Mouse (Mus musculus) adipocyte (in vitro differentiated cells): ENCODE measurements around the gene Gm10203.
"Not testable (repeated sequence)": the region's sequence is repeated elsewhere in the genome, so short reads cannot be mapped to it uniquely, and the experiment has no call there.

Experiments
- DNase-seq: peaks from one replicate; pipeline ENCODE4 v3.0.0-alpha.2; 2016; ENCODE audit warnings: low spot score

Gene Gm10203

DNA sequence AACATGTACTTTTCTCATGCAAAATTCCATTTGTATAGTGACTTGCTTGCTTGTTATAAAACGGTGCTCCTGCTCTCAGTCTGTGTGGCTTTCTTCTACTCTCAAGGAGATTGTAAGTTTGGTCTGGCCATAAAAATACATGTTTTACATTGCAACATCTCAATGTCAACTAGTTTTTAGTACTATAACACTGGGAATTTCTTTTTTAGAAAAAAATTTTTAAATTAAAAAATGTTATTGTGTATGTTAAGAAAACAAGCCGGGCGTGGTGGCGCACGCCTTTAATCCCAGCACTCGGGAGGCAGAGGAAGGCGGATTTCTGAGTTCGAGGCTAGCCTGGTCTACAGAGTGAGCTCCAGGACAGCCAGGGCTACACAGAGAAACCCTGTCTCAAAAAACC, at the start of gene Gm10203:
TSS of gene Gm10203 (plus strand) at position 301 of the 400 bp plus-strand sequence.
- not testable (repeated sequence) for DNase-seq

DNA sequence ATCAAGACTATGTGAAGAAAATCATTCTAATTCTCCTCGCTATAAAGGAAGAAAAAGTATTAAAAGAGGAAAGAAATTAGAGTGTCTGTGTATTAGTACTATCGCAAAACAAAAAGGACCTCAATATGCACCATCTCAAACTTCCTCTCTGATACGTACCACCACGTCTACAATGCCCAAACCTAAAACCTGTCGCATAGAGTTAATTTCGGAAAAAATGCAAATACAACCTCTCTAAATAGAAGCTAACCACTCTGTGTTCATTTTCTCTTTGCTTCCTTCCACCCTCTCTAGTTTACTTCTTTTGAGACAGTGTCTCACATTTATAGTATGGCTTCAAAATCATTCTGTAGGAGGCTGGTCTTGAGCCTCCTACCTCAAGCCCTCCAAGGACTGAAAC, 37.6 kb upstream of the Gm10203 start:
- no peak for DNase-seq

DNA sequence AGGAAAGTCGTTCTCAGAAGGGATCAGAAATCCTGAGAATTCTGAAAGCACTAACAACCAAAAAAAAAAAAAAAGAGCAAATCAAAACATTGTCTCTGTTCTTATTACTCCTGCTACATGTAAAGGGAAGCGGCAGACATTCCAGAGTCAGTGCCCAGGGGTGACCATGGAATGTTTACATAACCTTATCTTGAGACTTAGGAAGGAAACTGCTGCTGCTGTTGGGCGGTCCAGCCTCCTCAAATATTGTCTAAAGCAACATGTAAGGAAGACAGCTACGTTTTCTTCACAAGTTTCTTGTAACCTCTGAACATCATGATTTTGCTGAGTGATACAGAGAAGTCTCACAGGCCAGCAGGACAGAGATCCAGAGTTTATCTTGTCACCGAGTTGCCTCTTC, 36.5 kb upstream of the Gm10203 start:
- no peak for DNase-seq

DNA sequence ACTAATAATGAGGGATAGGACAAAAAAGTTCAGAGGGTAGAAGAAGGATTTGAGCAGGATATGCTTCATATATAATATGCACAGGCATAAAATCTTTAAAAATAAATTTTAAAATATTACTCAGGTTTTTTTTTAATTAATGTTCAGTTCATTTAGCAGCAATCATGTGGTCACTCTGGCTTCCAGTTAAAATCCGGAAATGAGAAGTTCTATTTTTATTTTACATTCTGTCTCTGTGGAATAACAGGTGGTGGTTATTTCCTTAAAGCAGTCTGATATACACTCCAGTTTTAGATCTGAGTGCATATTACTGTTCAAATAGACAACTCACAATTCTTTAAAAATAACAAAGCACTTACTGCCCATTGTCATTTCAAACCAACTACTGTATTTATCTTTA, 35.4 kb upstream of the Gm10203 start:
- no peak for DNase-seq

DNA sequence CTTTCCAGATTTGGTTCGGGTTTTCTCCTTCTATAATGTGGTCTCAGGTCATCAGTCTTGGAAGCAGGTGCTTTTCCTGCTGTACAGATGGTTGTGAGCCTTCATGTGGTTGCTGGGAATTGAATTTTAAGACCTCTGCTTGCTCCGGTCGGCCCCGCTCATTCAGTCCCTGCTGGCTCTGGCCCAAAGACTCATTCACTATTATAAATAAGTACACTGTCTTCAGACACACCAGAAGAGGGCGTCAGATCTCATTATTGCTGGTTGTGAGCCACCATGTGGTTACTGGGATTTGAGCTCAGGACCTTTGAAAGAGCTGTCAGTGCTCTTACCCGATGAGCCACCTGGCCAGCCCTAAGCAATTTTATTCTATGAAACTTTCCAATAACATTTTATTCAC, 34.6 kb upstream of the Gm10203 start:
- no peak for DNase-seq

DNA sequence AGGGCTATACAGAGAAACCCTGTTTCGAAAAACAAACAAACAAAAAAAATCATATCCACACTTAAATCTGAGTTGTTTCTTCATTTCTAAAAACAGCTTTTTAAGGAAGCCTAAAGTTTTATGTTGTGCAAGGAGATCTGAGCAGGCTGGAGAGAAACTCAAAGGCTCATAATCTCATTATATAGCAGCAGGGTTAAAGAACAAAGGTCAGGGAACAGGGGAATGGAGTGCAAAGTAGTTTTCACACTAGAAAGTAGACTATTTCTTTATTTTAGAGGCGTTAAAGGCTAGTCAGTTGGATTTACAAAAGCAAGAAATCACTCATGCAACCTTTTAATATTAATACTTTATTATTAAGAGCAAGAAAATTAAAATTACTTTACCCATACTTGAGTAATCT, 33.7 kb upstream of the Gm10203 start:
- DNase-seq: no peak

DNA sequence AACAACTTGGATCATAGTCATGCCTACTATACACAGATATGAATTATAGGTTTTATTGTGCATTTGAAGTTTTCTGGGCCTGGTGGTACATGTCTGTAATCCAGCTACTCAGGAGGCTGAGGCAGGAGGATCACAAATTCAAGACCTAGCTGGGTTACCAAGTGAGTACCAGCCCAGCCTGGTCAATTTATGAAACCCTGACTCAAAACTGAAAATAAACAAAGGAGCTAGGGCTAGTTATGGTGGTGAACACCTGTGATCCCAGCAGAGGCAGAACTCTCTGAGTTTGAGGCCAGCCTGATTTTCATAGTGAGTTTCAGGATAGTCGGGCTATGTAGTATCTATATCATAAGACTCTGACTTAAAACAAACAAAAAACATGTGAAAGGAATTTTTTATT, 32.7 kb upstream of the Gm10203 start:
- DNase-seq: no peak

DNA sequence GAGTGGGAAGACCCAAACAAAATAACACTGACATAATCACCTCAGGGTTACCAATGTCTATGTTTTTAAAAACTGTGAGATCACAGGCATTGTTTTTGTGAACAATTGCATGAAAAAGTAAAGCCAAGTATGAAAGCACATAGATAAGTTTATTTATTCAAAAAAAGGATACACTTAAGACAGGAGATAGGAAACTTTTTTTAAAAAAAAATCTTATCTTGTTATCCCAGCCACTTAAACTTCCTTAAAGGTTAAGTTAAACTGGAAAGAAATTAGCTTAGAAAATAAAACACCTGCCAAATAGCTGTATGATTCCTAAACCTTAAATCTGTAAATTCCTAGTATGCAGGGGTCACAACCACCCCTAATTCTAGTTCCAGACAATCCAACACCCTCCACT, 31.0 kb upstream of the Gm10203 start:
- DNase-seq: no peak

DNA sequence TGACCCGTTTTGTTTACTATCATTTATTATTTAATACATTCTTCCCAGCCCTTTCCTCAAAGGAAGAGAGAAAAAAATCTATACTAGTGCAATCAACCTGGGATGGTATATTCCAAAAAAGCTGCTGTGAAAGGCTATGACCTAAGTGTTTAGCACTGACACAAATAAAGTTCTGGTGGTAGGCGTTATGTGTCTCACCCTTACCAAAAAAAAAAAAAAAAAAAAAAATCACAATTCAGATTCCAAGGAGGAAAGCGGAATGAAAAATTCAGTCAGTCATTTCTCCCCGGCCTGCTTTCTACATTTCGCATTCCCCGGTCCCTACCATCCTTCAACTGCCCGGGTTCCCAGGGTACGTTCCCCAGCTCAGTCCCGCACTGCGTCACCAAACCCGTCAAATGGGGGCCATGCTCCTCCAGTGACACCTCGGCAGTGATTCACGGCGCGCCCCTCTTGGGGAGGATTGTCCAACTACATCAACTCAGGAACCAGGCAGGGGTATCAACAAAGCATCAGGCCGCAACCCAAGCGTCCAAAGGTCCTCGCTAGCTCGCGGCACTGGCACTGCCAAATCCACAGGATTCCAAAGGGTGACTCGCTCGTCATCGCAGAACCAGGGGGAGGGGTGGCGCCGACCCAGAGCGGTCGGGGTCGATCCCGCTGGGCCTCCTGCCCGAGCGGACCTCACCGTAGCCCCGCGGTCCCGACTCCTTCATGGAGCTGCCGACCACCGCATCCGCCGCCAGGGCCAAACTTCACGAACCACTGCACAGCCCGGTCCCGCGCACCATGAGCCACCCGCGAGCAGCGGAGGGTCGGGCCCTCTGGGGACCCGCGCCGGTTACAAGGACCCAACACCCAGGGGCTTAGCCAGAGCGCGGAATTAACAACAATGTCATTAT, 29.5 kb upstream of the Gm10203 start:
- DNase-seq: no peak

DNA sequence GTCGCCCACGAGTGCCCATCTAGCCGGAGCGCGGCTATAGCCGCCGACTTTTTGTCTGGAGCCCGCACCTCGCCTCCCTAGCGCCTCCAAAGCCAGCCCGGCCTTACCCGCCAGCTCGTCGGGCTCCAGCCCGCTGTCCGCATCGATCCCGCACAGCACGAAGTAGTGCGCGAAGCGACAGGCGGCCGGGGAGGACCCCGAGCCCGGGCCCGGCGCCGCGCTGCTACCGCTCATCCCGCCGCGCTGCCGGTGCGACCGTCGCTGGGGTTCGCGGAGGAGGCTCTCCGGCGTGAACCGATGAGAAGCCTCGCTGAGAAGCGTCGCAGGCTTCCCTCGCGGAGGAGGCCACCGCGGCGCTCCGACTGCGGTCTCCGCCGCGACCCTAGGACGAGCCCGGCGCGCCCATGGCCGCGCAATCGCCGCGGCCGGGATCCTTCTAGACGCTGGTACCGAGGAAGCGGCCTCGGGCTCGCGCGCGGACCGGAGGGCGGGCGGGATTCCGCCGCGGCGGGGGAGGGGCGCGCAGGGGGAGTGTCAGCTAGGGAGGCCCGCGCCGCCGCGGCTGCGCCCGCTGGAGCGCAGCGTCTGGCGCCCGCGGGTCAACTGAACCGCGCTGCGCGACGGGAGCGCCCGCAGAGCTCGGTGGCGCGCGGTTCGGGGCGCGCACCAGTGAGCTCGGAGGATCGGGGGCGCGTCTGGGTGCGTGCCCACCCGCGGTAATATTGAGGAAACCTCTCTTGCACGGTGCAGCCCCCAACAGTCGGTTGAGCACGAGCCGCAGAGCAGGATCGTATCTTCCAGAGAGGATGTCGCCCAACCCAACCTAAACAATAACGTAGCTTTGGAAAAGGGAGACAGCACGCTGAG, 28.7 kb upstream of the Gm10203 start, which contains the start of gene Dennd5b:
TSS of gene Dennd5b (minus strand) at position 605 of the 867 bp plus-strand sequence.
- DNase-seq: no peak

DNA sequence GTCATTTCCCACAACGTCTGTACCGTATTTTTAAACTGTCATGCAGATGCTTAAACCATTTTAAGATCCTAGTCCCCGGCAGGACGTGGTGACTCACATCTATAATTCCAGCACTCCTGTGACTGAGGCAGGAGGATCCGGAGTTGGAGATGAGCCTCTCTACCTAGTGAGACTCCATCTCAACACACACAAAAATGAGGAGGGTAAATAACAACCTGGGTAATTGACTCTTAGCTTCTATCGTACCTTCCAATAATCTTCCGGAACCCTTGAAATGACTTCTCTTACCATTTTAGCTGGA, 28.1 kb upstream of the Gm10203 start:
- no peak for DNase-seq

DNA sequence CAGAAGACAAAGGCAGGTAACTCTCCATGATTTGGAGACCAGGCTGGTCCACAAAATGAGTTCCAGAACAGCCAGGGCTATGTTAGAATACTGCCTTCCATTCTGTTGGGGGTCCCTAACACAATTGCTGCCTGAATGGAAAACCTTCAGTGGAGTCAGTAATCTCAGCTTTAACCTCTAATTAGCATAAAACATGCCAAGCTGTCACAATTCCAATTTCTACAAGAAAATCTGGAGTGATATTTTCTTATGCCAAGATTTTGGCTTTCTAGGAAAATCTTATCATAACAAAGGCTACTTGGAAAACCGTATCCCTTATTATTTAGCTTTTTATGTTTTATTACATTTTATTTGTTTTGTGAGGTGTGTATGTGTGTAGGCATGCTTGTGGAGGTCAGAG, 26.5 kb upstream of the Gm10203 start:
- no peak for DNase-seq

DNA sequence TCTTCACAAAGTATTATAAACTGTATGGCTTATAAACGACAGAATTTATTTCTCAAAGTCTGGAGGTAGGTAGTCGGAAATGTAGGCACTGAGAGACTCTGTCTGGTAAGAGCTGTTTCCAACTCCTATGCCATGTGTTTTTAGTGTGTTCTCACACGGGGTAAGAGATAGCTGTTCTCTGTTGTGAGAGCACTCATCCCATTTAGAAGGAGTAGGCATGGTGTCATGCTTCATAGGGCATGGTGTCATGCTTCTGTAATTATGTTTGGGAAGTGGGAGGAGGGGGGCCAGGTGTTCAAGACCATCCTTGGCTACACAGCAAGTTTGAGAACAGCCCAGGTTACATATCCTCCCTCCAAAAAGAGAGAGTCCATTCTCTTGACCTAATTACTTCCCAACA, 22.4 kb upstream of the Gm10203 start:
- no peak for DNase-seq

DNA sequence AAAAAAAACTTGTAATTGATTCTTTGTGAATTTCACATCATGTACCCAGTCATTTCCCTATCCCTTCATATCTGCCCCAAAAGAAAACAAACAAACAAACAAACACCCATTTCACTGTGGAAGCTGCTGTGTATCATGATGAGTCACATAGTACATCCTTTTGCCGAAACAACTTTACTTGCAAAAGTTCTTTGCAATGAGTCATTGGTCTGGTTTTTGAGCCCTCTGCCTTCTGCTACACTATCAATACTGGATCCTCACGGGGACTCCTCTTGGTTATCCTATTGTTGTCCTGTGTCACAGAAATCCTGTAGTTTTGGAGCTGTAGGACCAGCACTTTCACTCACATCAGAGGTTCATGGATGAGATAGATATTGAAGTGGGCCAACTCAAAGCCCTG, 21.1 kb upstream of the Gm10203 start:
- no peak for DNase-seq

DNA sequence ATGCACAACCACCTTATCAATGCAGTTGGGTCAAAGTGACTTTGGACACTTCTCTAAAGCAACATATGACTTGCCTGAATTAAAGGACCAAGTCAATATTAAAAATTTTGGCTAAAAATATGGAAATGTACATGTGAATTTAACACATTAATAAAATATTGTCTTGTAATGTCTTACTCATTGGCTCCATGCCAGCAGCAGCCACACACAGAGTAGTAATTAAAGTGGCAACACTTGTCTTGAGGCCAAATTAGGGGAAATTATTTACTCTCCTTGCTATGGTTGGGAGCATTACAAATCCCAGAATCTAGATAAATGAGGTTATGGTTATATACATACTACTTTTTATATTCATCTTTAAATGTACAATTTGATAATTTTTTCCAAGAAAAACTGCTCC, 13.0 kb upstream of the Gm10203 start:
- no peak for DNase-seq

DNA sequence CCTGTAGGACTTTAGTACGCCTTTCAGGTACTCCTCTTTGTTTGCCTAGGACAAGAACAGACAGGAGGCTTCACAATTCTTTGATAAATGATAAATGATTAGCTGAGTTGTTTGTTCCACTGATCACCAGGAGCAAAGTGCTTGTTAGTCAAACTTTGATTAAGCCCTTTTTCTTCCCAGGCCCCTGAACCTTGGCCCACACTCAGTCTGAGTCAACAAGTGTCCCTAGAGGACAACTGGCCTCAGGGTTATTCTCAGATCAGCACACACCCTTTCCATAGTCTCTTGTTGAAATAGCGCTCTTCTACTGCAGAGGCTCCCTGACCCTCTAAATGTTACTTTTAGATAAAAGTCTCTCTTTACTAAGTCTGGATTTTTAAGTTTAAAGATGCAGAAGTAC, 11.0 kb upstream of the Gm10203 start:
- DNase-seq: peak; percentile 76

DNA sequence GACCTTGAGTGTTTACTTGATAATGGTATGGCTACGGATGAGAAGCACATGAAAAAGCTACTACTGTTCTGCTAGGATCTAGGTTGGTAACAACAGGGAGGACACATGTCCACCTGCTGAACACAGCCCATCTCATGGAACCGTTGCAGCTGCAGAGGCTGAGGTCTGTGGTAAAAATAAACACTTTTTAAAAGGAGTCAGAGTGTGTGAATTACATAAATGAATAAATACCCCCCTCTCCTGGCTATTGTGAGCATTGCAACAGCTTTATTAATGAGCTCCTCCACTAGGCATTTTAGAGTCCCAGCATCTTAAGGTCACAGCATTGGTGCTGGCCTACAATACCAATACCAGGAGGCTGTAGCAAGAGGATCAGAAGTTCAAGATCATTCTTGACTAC, 10.1 kb upstream of the Gm10203 start:
- DNase-seq: peak; percentile 88

DNA sequence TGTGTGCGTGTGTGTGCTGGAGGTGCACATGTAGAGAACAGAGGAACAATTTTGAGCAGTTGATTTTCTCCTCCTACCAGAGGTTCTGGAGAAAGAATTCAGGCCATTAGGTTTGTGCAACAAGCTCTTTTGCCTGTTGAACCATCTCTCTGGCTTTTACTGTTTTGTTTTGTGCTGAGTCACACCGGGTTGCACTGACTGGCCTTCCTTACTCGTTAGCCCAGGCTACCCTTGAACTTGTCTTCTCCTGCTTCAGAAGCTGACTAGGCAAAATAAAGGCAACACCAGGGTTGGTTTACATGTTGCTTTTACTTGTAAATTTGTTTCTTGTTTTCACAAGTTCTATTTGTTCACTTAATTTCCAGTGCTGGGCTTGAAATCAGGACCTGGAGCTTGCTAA, 6.9 kb upstream of the Gm10203 start:
- DNase-seq: no peak

DNA sequence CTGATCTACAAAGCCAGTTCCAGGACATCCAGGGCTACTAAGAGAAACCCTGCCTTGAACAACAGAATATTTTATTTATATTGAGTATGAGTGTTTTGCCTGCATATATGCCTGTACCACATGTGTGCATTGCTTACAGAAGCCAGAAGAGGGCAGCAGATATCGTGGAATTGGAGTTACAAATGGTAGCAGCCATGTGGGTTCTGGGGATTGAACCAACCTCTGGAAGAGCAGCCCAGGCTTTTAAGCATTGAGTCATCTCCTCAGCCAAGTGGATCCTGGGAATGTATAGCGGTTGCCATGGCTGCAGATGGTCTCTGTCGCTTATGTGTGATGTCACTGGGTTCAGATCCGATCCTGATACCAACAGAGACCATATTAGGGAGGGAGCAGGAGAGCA, 3.3 kb upstream of the Gm10203 start:
- peak; percentile 37 for DNase-seq

DNA sequence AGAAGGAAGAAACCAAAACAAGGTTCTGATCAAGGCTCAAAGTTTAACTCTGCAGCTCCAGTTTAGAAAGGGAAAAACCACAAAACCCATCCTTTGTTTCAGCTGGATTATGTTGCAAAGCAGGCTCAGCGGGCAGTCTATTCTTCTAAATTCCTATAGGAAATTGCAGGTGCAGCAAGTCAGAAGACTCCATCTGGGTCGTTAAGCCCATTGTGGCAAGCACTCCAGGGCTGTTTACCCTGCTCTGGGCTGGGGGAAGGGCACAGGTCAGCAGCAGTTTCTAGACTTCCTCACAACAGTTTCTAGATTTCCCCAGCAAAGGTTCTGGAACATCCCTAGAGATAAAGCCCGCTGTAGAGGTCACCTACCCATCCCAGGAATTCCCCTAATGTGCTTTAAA, 1.1 kb downstream of the Gm10203 start:
- DNase-seq: no peak

DNA sequence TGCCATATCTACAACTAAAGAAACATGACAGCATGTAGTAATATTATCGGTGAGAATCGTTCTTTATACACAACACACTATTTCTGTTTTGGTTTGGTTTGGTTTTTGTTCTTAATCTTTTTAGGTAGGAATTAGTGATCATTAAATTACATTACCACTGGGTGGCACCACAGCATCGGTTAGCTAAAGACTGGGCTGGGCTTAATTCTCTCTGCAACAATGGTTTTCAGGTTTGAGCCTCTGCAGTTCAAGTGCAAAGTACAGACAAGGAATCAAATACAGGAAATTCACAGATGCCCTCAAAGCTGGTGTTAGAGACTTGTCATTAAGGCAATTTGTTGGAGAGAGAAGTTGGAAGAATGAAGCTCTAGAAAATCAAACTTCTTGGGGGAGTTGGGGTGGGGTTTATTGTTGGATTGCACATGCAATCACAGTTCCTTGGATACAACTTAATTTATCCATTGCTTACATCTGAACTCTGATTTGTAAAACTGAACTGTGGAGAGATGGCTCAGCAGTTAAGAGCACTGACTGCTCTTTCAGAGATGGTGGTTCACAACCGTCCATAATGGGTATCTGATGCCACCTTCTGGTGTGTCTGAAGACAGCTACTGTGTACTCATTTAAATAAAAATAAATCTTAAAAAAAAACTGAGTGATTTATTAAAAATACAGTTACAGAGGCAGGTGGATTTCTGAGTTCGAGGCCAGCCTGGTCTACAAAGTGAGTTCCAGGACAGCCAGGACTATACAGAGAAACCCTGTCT, 2.5 kb downstream of the Gm10203 start:
- peak; percentile 89 for DNase-seq

DNA sequence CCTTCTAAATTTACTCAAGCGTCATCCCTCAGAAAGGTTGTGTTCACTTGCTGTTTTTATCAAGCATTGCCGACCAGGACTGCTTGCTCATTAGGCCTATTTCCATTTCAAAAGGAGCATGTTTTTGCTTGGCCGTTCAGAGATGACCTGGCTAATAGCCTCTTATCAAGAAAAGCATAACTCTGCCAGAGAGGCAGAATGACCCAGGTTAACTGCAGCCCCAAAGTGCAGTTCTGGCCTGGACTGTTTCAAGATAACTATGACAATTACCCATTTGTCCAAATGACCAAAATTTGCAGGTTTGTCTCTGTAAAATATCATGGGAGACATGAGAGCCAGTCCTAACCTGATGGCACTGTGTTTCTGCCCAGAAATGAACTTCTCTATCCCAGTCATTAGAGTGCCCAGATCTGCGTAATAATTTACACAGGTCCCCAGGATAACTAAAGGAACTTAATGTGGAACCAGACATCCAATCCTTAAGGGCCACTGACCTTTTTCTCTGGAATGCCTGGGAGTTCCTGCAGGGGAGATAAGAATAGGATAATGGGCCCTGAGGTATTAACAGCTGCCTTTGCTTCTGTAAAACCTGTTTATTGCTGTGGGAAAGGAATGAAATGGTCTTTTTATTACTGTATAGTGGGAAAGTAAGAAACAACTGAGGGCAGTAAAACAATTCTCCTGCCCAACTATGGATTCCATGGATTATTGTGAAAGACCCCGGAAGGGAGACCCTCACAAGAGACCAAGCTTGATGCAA, 4.6 kb downstream of the Gm10203 start:
- no peak for DNase-seq
